Mouse (Mus musculus) myocyte (in vitro differentiated cells): ENCODE results near the gene Ankfy1. TPM values are rescaled to one million over a fixed set of nuclear protein-coding genes. Genes with fewer than 3 reads are reported as not detected.

ENCODE experiments used
- H3K27me3 ChIP-seq: one replicate; pipeline ENCODE4 v1.6.1; 2011; ENCODE audit not compliant: control insufficient read depth, insufficient read depth, insufficient read length
- H3K36me3 ChIP-seq: one replicate; pipeline ENCODE4 v1.6.1; 2011; ENCODE audit not compliant: control insufficient read depth, insufficient read depth
- H3K4me2 ChIP-seq: one replicate; pipeline ENCODE4 v1.6.1; 2011; ENCODE audit warnings: low read depth, control low read depth
- H3K4me3 ChIP-seq: one replicate; pipeline ENCODE4 v1.5.1; 2011; ENCODE audit warnings: mild to moderate bottlenecking, control low read depth, moderate library complexity
- H3K79me2 ChIP-seq: one replicate; pipeline ENCODE4 v1.6.1; 2011; ENCODE audit not compliant: control insufficient read depth, insufficient read depth
- H3ac ChIP-seq: one replicate; pipeline ENCODE4 v1.6.1; 2011; ENCODE audit not compliant: control insufficient read depth, insufficient read length
- CEBPB ChIP-seq: IDR thresholded peaks from 2 replicates; pipeline ENCODE4 v1.6.1; 2011; ENCODE audit warnings: mild to moderate bottlenecking, moderate library complexity; ENCODE audit not compliant: poor library complexity, insufficient read depth, severe bottlenecking
- E2F4 ChIP-seq: IDR thresholded peaks from one replicate; pipeline ENCODE4 v1.6.1; 2011; ENCODE audit warnings: mild to moderate bottlenecking, control low read depth, moderate library complexity; ENCODE audit not compliant: insufficient read depth
- MAX ChIP-seq: IDR thresholded peaks from one replicate; pipeline ENCODE4 v1.6.1; 2011; ENCODE audit warnings: low read depth, mild to moderate bottlenecking, control low read depth
- MYOD1 ChIP-seq, 3 experiments: IDR thresholded peaks; one replicate each; pipeline ENCODE4 v1.6.1; 2011; ENCODE audit warnings: control low read depth in 2 of 3, low read depth in 2 of 3, mild to moderate bottlenecking in 2 of 3, moderate library complexity in 1 of 3; ENCODE audit not compliant: insufficient read length in 2 of 3, control insufficient read depth in 1 of 3
- MYOG ChIP-seq, 3 experiments: IDR thresholded peaks; one replicate each; pipeline ENCODE4 v1.6.1; 2011; ENCODE audit warnings: control low read depth in 2 of 3, low read depth in 2 of 3, mild to moderate bottlenecking in 2 of 3; ENCODE audit not compliant: insufficient read length in 2 of 3, control insufficient read depth in 1 of 3, insufficient read depth in 1 of 3
- POLR2A ChIP-seq: IDR thresholded peaks from one replicate; pipeline ENCODE4 v1.6.1; 2011; ENCODE audit warnings: low read depth, mild to moderate bottlenecking, control low read depth, moderate library complexity; ENCODE audit not compliant: insufficient read length
- POLR2AphosphoS2 ChIP-seq: IDR thresholded peaks from one replicate; pipeline ENCODE4 v1.6.1; 2011; ENCODE audit warnings: low read depth, control low read depth; ENCODE audit not compliant: insufficient read length
- REST ChIP-seq: IDR thresholded peaks from one replicate; pipeline ENCODE4 v1.6.1; 2011; ENCODE audit warnings: mild to moderate bottlenecking, control low read depth, moderate library complexity; ENCODE audit not compliant: insufficient read depth, insufficient read length
- SRF ChIP-seq: IDR thresholded peaks from one replicate; pipeline ENCODE4 v1.6.1; 2011; ENCODE audit warnings: low read depth; ENCODE audit not compliant: control insufficient read depth, insufficient read length
- TCF12 ChIP-seq: IDR thresholded peaks from one replicate; pipeline ENCODE4 v1.6.1; 2011; ENCODE audit warnings: mild to moderate bottlenecking, control low read depth; ENCODE audit not compliant: poor library complexity, insufficient read depth, severe bottlenecking
- TCF3 ChIP-seq: IDR thresholded peaks from one replicate; pipeline ENCODE4 v1.6.1; 2011; ENCODE audit warnings: low read depth, control low read depth; ENCODE audit not compliant: insufficient read length
- USF1 ChIP-seq: IDR thresholded peaks from one replicate; pipeline ENCODE4 v1.6.1; 2011; ENCODE audit warnings: low read depth, mild to moderate bottlenecking, control low read depth, moderate library complexity
- polyA plus RNA-seq: library from polyadenylated mRNA; unstranded; fragments of >200 nt; fragmentation: generic; extraction: Trizol; gene quantifications from one replicate; pipeline ENCODE4 v1.2.1, GENCODE M21; 2012; ENCODE audit warnings: missing spikeins

Ankfy1 gene
- polyA plus RNA-seq, 1 experiment: 16.7 TPM

DNA sequence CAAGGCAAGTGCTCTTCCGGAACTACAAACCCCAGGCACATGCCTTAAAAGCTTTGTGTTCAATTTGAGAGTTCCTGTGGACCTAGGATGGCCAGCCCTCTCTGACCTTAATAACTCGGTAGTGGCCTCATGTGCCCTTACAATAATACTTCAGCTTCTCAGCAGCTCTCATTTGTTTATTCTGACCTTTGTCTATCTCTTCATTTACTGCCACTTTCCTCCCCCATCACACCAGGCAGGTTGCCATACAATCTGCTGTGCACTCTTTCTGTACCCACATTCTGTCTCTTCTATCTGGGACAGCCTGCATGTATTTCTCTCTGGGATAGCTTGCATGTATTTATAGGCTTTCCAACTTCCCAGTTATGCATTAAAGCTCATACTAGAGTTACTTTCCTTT lies 116.8 kb downstream of the Ankfy1 start:
- Histone ChIP-seq H3K27me3 (no peaks in the 10 kb centered on the region), H3K4me3 (no peak overlapping the region), H3ac (no peak overlapping the region), H3K4me2 (no peak overlapping the region), H3K79me2 (peaks cover 61% of the 10 kb centered on the region), H3K36me3 (no peaks in the 10 kb centered on the region)
- TF ChIP-seq POLR2AphosphoS2: no peak
- TF ChIP-seq CEBPB: no peak
- TF ChIP-seq TCF12: no peak
- no peak for TF ChIP-seq REST
- no peak for TF ChIP-seq MYOG (IDR thresholded peaks at IDR 0.05; ENCODE audit: control insufficient read depth in 1 of 3, insufficient read depth in 1 of 3, insufficient read length in 2 of 3, low read depth in 2 of 3)
- TF ChIP-seq POLR2A: no peak
- no peak for TF ChIP-seq MAX
- TF ChIP-seq USF1: no peak

GRCm38 (mm10) chr11:72807992-72808391 lies 118.2 kb downstream of the Ankfy1 start:
- H3K27me3 ChIP-seq: no peaks in the 10 kb centered on the region
- TF ChIP-seq TCF12 (no peak), MYOD1 (IDR thresholded peaks at IDR 0.05; ENCODE audit: control insufficient read depth in 1 of 3, insufficient read length in 2 of 3, low read depth in 2 of 3) (no peak)
- H3ac ChIP-seq: no peak overlapping the region

DNA sequence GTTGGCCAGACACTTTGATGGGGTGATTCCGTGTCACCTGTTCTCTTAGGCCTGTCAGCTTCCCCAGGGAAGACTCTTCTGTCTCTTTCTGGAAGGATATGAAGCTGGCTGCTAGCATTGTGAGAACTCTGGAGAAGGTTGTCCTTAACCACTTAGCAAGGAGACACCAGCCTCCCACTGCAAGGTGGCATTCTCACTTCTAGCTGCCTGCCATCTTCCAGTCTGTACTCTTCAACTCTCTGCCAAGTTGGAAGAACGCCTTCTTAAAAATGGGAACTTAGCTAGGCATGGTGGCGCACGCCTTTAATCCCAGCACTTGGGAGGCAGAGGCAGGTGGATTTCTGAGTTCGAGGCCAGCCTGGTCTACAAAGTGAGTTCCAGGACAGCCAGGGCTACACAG lies 123.9 kb downstream of the Ankfy1 start:
- TF ChIP-seq CEBPB (no peak), MYOD1 (IDR thresholded peaks at IDR 0.05; ENCODE audit: control insufficient read depth in 1 of 3, insufficient read length in 2 of 3, low read depth in 2 of 3) (no peak), MAX (no peak), SRF (no peak), POLR2AphosphoS2 (no peak), REST (no peak), POLR2A (no peak), USF1 (no peak), E2F4 (no peak), TCF3 (no peak), MYOG (IDR thresholded peaks at IDR 0.05; ENCODE audit: control insufficient read depth in 1 of 3, insufficient read depth in 1 of 3, insufficient read length in 2 of 3, low read depth in 2 of 3) (no peak), TCF12 (no peak)
- H3K79me2 ChIP-seq: peaks cover 23% of the 10 kb centered on the region
- H3K4me3 ChIP-seq: no peak overlapping the region
- H3K4me2 ChIP-seq: no peak overlapping the region
- H3K36me3 ChIP-seq: no peaks in the 10 kb centered on the region
- H3ac ChIP-seq: no peak overlapping the region
- no peaks in the 10 kb centered on the region for H3K27me3 ChIP-seq

More at GRCm38 (mm10) chr11:72807992-72808391, 118.2 kb downstream of the Ankfy1 start:
- H3K36me3 ChIP-seq: no peaks in the 10 kb centered on the region
- H3K4me2 ChIP-seq: no peak overlapping the region
- no peak overlapping the region for H3K4me3 ChIP-seq
- peaks cover 59% of the 10 kb centered on the region for H3K79me2 ChIP-seq

DNA sequence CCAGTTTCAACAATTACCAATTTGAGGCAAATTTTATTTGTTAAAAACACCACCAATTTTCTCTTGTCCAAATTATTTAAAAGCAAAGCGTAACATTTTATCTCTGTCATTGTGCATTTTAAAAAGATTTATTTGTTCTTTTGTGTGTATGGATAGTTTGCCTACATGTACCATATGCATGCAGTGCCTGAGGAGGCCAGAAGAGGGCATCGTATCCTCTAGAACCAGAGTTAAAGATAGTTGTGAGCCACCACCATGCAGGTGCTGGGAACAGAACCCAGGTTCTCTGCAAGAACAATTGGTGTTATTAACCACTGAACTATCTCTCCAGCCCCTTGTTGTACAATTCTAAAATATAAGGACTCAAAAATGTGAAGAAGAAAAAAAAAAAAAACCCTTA lies 124.4 kb downstream of the Ankfy1 start:
- no peak for TF ChIP-seq E2F4
- TF ChIP-seq MYOD1 (IDR thresholded peaks at IDR 0.05; ENCODE audit: control insufficient read depth in 1 of 3, insufficient read length in 2 of 3, low read depth in 2 of 3): no peak
- Histone ChIP-seq H3ac (no peak overlapping the region), H3K36me3 (peaks cover 5% of the 10 kb centered on the region), H3K4me2 (no peak overlapping the region), H3K79me2 (peaks cover 18% of the 10 kb centered on the region), H3K4me3 (no peak overlapping the region), H3K27me3 (no peaks in the 10 kb centered on the region)

- Histone ChIP-seq H3ac (no peak overlapping the region), H3K4me3 (no peak overlapping the region), H3K36me3 (peaks cover 18% of the 10 kb centered on the region), H3K27me3 (no peaks in the 10 kb centered on the region), H3K79me2 (no peaks in the 10 kb centered on the region), H3K4me2 (no peak overlapping the region)
- TF ChIP-seq MAX (no peak), E2F4 (no peak), TCF3 (no peak), POLR2A (no peak), REST (no peak), POLR2AphosphoS2 (no peak), MYOD1 (IDR thresholded peaks at IDR 0.05; ENCODE audit: control insufficient read depth in 1 of 3, insufficient read length in 2 of 3, low read depth in 2 of 3) (no peak), SRF (no peak), MYOG (IDR thresholded peaks at IDR 0.05; ENCODE audit: control insufficient read depth in 1 of 3, insufficient read depth in 1 of 3, insufficient read length in 2 of 3, low read depth in 2 of 3) (no peak), CEBPB (no peak)
Measured at GRCm38 (mm10) chr11:72816859-72817258, 127.1 kb downstream of the Ankfy1 start.

DNA sequence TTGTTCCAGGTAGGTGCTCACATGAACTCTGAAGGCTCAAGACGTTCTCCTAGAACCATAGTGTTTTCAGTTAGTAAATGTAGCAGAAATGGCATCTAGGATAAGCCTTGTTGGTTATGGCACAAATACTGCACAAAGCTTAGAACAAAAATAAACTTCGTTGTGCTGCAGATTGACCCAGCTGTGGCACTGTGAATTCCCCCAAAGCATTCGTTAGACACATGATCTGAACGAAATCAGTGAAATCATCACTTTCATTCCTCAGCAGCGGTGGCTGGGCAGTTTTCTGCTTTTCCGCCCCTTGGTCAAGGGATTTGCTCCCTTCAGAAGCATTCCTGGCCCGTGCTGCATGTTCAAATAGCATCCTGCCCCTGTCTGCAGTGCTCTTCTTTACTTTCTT lies 128.3 kb downstream of the Ankfy1 start:
- no peak overlapping the region for H3K4me2 ChIP-seq
- H3K27me3 ChIP-seq: no peaks in the 10 kb centered on the region
- TF ChIP-seq TCF12 (no peak), MYOG (IDR thresholded peaks at IDR 0.05; ENCODE audit: control insufficient read depth in 1 of 3, insufficient read depth in 1 of 3, insufficient read length in 2 of 3, low read depth in 2 of 3) (no peak), SRF (no peak), REST (no peak), POLR2AphosphoS2 (no peak)
- no peaks in the 10 kb centered on the region for H3K79me2 ChIP-seq
- no peak overlapping the region for H3ac ChIP-seq
- H3K36me3 ChIP-seq: peaks cover 29% of the 10 kb centered on the region
- no peak overlapping the region for H3K4me3 ChIP-seq
